Mouse (Mus musculus): ENCODE data around the gene Tmcc1. TPM values are rescaled to one million over a fixed set of nuclear protein-coding genes. Genes with fewer than 3 reads are reported as not detected.
A peak's percentile ranks its signal among the peaks of the same experiment; 100 is the strongest.

Gene Tmcc1
- total and polyA plus RNA-seq, 2 experiments from 2014 or later = 14.0 to 33.9 TPM

DNA sequence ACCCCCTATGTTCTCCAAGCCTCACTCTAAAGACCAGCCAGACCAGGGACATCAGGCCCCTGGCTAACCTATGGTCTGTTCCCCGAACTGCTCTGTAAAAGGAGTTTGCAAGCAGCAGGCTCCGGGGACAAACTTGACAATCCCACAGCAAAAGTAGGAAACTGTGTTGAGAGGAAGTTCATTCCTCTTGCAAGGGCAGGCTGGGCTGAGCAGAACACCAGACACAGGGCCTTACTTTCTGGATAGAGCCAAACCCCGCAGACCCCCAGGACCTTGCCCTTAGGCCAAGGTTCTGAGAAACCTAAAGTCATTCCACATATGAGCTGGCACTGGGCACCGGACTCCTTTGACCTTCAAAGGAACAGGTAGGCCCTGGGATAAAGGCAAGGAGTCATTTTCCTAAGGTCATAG is 197.8 kb downstream of the Tmcc1 start:
- WGBS = 57% methylated on average over 4 of the region's 4 CpGs
- ATAC-seq (no peak), DNase-seq (ENCODE audit: low spot score) (no peak)
- Histone ChIP-seq H3K27me3 (ENCODE audit: insufficient read depth, low read length) (peaks cover 6% of the 10 kb centered on the region; the same call in 1 of the 2 replicates), H3K27ac (peak overlapping the region; percentile 3; the same call in 1 of the 2 replicates), H3K36me3 (ENCODE audit: insufficient read depth, low read length) (no peaks in the 10 kb centered on the region), H3K4me3 (ENCODE audit: low read length) (no peak overlapping the region), H3K4me2 (ENCODE audit: low read depth, low read length) (peak overlapping the region; percentile 85), H3K9ac (replicated peaks; ENCODE audit: low read length) (no peak overlapping the region), H3K9me3 (ENCODE audit: low read length) (no peaks in the 10 kb centered on the region), H3K4me1 (ENCODE audit: insufficient read depth, low read length) (no peaks in the 10 kb centered on the region)
- no peak for TF ChIP-seq CTCF (IDR thresholded peaks at IDR 0.05; ENCODE audit: low read depth)

DNA sequence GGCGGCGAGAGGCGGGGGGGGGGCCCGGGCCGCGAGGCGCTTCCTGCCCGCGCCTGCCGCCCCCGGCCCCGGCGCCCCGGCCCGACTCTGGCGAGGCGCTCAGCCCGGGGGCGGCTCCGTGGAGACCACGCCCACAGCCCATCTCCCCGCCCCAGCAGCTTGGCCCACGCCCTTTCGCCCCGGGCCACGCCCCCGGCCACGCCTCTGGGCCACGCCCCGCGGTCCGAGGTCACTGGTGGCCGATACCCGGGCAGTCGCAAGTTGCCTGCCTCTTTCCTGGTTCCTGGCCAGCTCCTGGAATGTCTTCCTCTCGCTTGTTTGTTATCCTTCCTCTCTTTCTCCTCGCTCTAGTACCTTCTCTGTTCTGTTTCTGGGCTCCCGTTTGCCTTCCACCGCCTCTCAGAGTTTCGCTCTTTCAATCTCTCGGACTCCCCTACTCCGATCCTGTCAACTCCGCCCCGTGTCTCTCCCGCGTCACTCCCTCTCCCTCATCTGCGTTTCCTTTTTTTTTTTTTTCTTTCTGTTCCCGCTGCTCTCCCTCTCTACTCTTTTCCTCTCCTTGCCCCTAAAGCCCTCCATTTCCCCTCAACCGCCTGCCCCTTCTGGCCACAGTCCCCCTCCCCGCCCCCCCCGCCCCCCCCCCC is 198.3 kb downstream of the Tmcc1 start, which contains the start of gene Plxnd1:
Plxnd1 (minus strand) TSS at position 129 of the 644 bp plus-strand sequence.
- H3K27ac ChIP-seq = peak within 1 kb of the TSS; percentile 3; the same call in 1 of the 2 replicates
- peak within 1 kb of the TSS; percentile 44 for H3K9ac ChIP-seq (replicated peaks; ENCODE audit: low read length)
- H3K4me1 ChIP-seq (ENCODE audit: insufficient read depth, low read length) = no peaks in the 10 kb centered on the region
- peak; percentile 60 for ATAC-seq
- peak within 1 kb of the TSS; percentile 46 for H3K4me3 ChIP-seq (ENCODE audit: low read length)
- DNase-seq (ENCODE audit: low spot score) = peak; percentile 82
- under 1% methylated on average over 27 of the region's 51 CpGs for WGBS
- peak within 1 kb of the TSS; percentile 85 for H3K4me2 ChIP-seq (ENCODE audit: low read depth, low read length)
- peaks cover 6% of the 10 kb centered on the region; the same call in 1 of the 2 replicates for H3K27me3 ChIP-seq (ENCODE audit: insufficient read depth, low read length)
- TF ChIP-seq CTCF (IDR thresholded peaks at IDR 0.05; ENCODE audit: low read depth) = no peak
- no peaks in the 10 kb centered on the region for H3K36me3 ChIP-seq (ENCODE audit: insufficient read depth, low read length)
- H3K9me3 ChIP-seq (ENCODE audit: low read length) = no peaks in the 10 kb centered on the region

DNA sequence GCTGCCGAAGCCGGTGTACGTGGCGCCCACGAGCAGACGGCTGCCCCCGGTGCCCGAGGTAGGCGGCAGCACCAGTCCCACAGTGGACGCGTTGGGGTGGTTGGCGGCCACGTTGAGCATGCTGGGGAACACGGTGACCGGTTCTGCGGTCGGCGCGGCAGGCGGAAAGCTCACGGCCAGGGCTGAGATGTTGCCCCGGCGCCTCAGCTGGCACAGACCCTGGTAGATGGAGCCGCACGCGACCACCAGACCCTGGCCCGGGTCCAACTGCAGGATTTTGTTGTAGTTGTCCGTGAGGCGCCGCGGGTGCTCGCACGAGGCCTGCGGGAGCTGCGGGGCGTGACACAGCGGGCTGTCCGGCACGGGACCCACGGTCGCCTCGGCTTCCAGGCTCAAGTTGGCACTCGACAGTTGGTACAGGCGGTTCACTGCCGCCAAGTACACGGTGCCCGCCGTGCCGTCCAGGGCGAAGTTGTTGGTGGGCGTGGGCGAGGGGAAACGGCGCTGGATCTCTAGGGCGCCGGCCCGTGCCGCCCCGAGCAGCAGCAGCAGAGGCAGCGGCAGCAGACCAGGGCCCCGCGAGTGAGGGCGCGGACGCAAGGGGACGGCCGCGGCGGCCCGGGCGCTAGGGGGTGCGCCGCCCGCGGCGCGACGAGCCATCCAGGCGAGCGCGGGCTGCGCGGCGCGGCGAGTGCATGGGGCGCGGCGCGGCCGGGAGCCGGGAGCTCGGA is 199.0 kb downstream of the Tmcc1 start:
- peak overlapping the region; percentile 46 for H3K4me3 ChIP-seq (ENCODE audit: low read length)
- H3K36me3 ChIP-seq (ENCODE audit: insufficient read depth, low read length) = no peaks in the 10 kb centered on the region
- ATAC-seq (no peak), DNase-seq (ENCODE audit: low spot score) (peak; percentile 41)
- H3K4me1 ChIP-seq (ENCODE audit: insufficient read depth, low read length) = no peaks in the 10 kb centered on the region
- H3K9ac ChIP-seq (replicated peaks; ENCODE audit: low read length) = peak overlapping the region; percentile 44
- H3K27me3 ChIP-seq (ENCODE audit: insufficient read depth, low read length) = peaks cover 6% of the 10 kb centered on the region; the same call in 1 of the 2 replicates
- under 1% methylated on average over 61 of the region's 93 CpGs for WGBS
- no peak overlapping the region; the same call in 1 of the 2 replicates for H3K27ac ChIP-seq
- no peaks in the 10 kb centered on the region for H3K9me3 ChIP-seq (ENCODE audit: low read length)
- 0 out of 2 replicates have a peak, but pooled peaks have one; percentile 3 for TF ChIP-seq CTCF (IDR thresholded peaks at IDR 0.05; ENCODE audit: low read depth)
- peak overlapping the region; percentile 85 for H3K4me2 ChIP-seq (ENCODE audit: low read depth, low read length)

GRCm38 (mm10) chr6:115993463-115994145 is 199.7 kb downstream of the Tmcc1 start:
- H3K36me3 ChIP-seq (ENCODE audit: insufficient read depth, low read length) = no peaks in the 10 kb centered on the region
- no peak for TF ChIP-seq CTCF (IDR thresholded peaks at IDR 0.05; ENCODE audit: low read depth)
- H3K4me1 ChIP-seq (ENCODE audit: insufficient read depth, low read length) = no peaks in the 10 kb centered on the region
- peaks cover 6% of the 10 kb centered on the region; the same call in 1 of the 2 replicates for H3K27me3 ChIP-seq (ENCODE audit: insufficient read depth, low read length)
- H3K27ac ChIP-seq = no peak overlapping the region; the same call in 1 of the 2 replicates
- H3K4me2 ChIP-seq (ENCODE audit: low read depth, low read length) = peak overlapping the region; percentile 85
- ATAC-seq (0 out of 2 replicates have a peak, but pooled peaks have one; percentile 2), DNase-seq (ENCODE audit: low spot score) (peak; percentile 42)
- 2% methylated on average over 84 of the region's 86 CpGs for WGBS
- H3K9me3 ChIP-seq (ENCODE audit: low read length) = no peaks in the 10 kb centered on the region
- H3K4me3 ChIP-seq (ENCODE audit: low read length) = peak overlapping the region; percentile 46
- peak overlapping the region; percentile 44; the same call in 1 of the 2 replicates for H3K9ac ChIP-seq (replicated peaks; ENCODE audit: low read length)

GRCm38 (mm10) chr6:115992981-115993380 is 200.3 kb downstream of the Tmcc1 start:
- Histone ChIP-seq H3K36me3 (ENCODE audit: insufficient read depth, low read length) (no peaks in the 10 kb centered on the region), H3K4me1 (ENCODE audit: insufficient read depth, low read length) (no peaks in the 10 kb centered on the region), H3K9me3 (ENCODE audit: low read length) (no peaks in the 10 kb centered on the region), H3K4me2 (ENCODE audit: low read depth, low read length) (peak overlapping the region; percentile 85), H3K27me3 (ENCODE audit: insufficient read depth, low read length) (peaks cover 6% of the 10 kb centered on the region; the same call in 1 of the 2 replicates), H3K9ac (replicated peaks; ENCODE audit: low read length) (peak overlapping the region; percentile 44; the same call in 1 of the 2 replicates), H3K27ac (no peak overlapping the region), H3K4me3 (ENCODE audit: low read length) (peak overlapping the region; percentile 46)
- WGBS = 41% methylated on average over 6 of the region's 6 CpGs
- ATAC-seq (no peak), DNase-seq (ENCODE audit: low spot score) (no peak)
- TF ChIP-seq CTCF (IDR thresholded peaks at IDR 0.05; ENCODE audit: low read depth) = no peak

Data from hindbrain, postnatal 0 days (tissue).